Mouse (Mus musculus) hindbrain, embryonic 13.5 days (tissue): ENCODE results near the gene Plagl2. TPM values are rescaled to one million over a fixed set of nuclear protein-coding genes. Genes with fewer than 3 reads are reported as not detected.
"Not testable (repeated sequence)": the region's sequence is repeated elsewhere in the genome, so short reads cannot be mapped to it uniquely, and the experiment has no call there.

Experiments
- ATAC-seq: fragments of 200-750 bp; cut with Nextera tagmentation; 2 replicates; pipeline ENCODE4 v1.8.0; 2017; ENCODE audit warnings: moderate TSS enrichment; ENCODE audit not compliant: low FRiP score
- H3K27ac ChIP-seq: fragments of 300-500 bp; sonication (generic); 2 replicates; pipeline ENCODE4 v1.5.1; 2015; ENCODE audit warnings: inconsistent platforms, mild to moderate bottlenecking, moderate library complexity
- H3K27me3 ChIP-seq: fragments of 300-500 bp; sonication (generic); 2 replicates; pipeline ENCODE4 v1.6.1; 2015; ENCODE audit warnings: mild to moderate bottlenecking, inconsistent platforms
- H3K36me3 ChIP-seq: fragments of 300-500 bp; sonication (generic); 2 replicates; pipeline ENCODE4 v1.6.1; 2015; ENCODE audit warnings: mild to moderate bottlenecking, inconsistent platforms
- H3K4me1 ChIP-seq: fragments of 300-500 bp; sonication (generic); replicated peaks from 2 replicates; pipeline ENCODE4 v1.6.1; 2015; ENCODE audit warnings: inconsistent platforms
- H3K4me2 ChIP-seq: fragments of 300-500 bp; sonication (generic); 2 replicates; pipeline ENCODE4 v1.6.1; 2015; ENCODE audit warnings: inconsistent platforms, mild to moderate bottlenecking, moderate library complexity
- H3K4me3 ChIP-seq: fragments of 300-500 bp; sonication (generic); 2 replicates; pipeline ENCODE4 v1.5.1; 2015; ENCODE audit warnings: mild to moderate bottlenecking, inconsistent platforms
- H3K9ac ChIP-seq: fragments of 300-500 bp; sonication (generic); 2 replicates; pipeline ENCODE4 v1.6.1; 2015; ENCODE audit warnings: mild to moderate bottlenecking, inconsistent platforms
- H3K9me3 ChIP-seq: fragments of 300-500 bp; sonication (generic); 2 replicates; pipeline ENCODE4 v1.6.1; 2016; ENCODE audit warnings: inconsistent platforms
- WGBS: fragments of 180-500 bp; shearing (Covaris S2); methylation state at CpG from one replicate; pipeline ENCODE4 v1.1.7; 2015; 5-methylcytosine and 5-hydroxymethylcytosine counted together
- polyA plus RNA-seq: library from polyadenylated mRNA; unstranded; fragments of >200 nt; fragmentation: Nextera tagmentation; extraction: Ambion mirVana; gene quantifications from 2 replicates; pipeline ENCODE4 v1.2.1, GENCODE M21; 2015

Plagl2 gene
- 7.2 and 8.1 TPM in 2 replicates for polyA plus RNA-seq

DNA sequence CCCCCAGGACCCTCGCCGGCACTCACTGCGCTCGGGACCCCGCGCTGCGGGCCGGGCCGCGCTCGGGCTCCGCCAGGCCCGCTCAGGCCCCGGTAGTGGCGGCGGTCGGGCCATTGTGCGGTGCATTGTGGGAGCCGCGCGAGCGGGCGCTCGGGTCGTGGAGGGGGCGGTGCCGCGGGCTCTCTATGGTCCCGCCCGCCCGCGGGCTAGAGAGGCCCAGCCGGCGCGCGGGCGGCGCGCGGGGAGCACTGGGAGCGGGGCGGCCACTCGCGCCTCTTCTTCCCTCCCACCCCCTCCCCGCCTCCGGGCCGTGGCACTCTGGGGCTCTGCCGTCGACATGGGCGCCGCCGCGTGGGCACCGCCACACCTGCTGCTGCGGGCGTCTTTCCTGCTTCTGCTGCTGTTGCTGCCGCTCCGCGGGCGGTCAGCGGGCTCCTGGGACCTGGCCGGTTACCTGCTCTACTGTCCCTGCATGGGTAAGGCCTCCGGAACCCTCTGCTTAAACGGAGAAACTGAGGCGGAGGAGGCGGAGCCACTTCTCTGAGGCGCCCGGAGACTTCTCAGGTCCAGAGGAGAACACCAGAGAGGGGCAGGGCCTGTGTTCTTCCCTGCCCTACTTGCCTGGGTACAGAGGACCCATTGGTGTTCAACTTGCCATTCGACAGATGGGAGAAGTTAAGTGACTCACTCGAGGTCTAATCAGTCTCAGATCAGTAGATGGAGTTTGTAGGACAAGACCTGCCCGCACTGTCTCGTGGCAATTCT is at the start of gene Plagl2, which contains the start of gene Pofut1:
TSS of gene Plagl2 (minus strand) at position 177 of the 765 bp plus-strand sequence.
TSS of gene Pofut1 (plus strand) at position 284 of the 765 bp plus-strand sequence.
- peak; percentile 97 for ATAC-seq
- H3K27me3 ChIP-seq = no peaks in the 10 kb centered on the region
- H3K4me1 ChIP-seq = peaks cover 64% of the 10 kb centered on the region
- peak within 1 kb of the TSS; percentile 99 for H3K9ac ChIP-seq
- peaks cover 19% of the 10 kb centered on the region; the same call in 1 of the 2 replicates for H3K36me3 ChIP-seq
- H3K9me3 ChIP-seq = no peaks in the 10 kb centered on the region
- peak within 1 kb of the TSS; percentile 90 for H3K27ac ChIP-seq
- peak within 1 kb of the TSS; percentile 96 for H3K4me3 ChIP-seq
- under 1% methylated on average over 68 of the region's 72 CpGs for WGBS
- H3K4me2 ChIP-seq = peak within 1 kb of the TSS; percentile 86

DNA sequence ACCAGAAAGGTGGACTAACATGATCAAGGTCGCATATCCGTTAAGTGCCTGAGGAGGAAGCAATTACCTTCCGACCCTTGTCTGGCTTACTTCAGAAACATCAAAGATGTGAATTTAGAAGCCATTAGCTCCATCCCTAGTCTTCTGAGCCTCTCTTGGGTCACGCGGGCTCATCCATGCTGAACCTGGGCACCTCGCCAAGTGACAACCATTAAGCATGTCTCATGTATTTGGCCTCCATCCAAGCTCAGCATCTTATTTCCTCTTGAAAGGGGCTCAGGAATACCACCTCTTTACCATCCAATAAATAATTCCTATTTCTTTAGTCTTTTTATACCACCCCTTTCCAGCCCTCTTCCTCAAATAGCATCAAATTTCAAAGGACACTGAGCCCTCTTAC is 46.6 kb upstream of the Plagl2 start:
- ATAC-seq = no peak
- H3K4me2 ChIP-seq = no peak overlapping the region
- H3K36me3 ChIP-seq = no peaks in the 10 kb centered on the region
- peaks cover 27% of the 10 kb centered on the region for H3K4me1 ChIP-seq
- H3K9me3 ChIP-seq = no peaks in the 10 kb centered on the region
- H3K9ac ChIP-seq = no peak overlapping the region
- H3K27me3 ChIP-seq = no peaks in the 10 kb centered on the region
- no peak overlapping the region for H3K4me3 ChIP-seq
- 57% methylated on average over 6 of the region's 6 CpGs for WGBS
- peak overlapping the region; percentile 55; the same call in 1 of the 2 replicates for H3K27ac ChIP-seq

DNA sequence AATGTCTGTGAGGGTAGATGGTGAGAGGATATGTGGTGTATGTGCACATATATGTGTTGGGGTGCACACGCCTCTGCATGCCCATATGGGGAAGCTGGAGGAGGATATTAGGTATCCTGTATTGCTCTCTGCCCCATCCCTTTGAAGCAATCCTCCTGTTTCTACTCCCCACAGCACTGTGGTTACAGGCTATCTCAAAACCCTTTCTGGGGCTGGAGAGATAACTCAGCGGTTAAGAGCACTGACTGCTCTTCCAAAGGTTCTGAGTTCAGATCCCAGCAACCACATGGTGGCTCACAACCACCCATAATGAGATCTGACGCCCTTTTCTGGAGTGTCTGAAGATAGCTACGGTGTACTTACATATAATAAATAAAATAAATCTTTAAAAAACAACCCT is 45.3 kb upstream of the Plagl2 start:
- WGBS = 90% methylated on average over 4 of the region's 4 CpGs
- ATAC-seq = no peak
- Histone ChIP-seq H3K4me1 (peaks cover 14% of the 10 kb centered on the region), H3K27ac (no peak overlapping the region), H3K9ac (no peak overlapping the region), H3K4me3 (no peak overlapping the region), H3K36me3 (no peaks in the 10 kb centered on the region), H3K4me2 (no peak overlapping the region), H3K9me3 (no peaks in the 10 kb centered on the region), H3K27me3 (no peaks in the 10 kb centered on the region)

DNA sequence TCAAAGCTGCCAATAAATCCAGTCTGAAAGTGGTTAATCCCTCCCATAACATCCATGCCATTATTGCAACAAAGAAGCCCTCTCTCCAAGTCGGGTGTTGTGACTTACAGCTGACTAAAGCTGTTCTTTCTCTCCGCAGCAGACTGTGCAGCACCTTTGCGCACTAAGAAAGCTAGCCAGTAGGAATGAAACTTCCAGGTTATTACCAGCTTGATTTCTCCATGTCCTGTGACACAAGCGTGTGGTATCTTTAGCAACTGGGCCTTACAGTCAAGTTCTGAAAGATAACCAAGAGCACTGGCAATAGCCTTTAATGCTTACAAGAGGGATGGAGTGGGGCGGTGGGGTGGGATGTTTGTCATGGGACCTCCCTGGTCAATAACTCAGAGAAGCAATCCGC is 42.7 kb upstream of the Plagl2 start:
- WGBS = 93% methylated on average over 6 of the region's 6 CpGs
- H3K4me3 ChIP-seq = no peak overlapping the region
- ATAC-seq = no peak
- H3K4me2 ChIP-seq = no peak overlapping the region
- H3K9me3 ChIP-seq = no peaks in the 10 kb centered on the region
- no peak overlapping the region for H3K27ac ChIP-seq
- no peaks in the 10 kb centered on the region for H3K27me3 ChIP-seq
- peaks cover 9% of the 10 kb centered on the region; the same call in 1 of the 2 replicates for H3K4me1 ChIP-seq
- H3K9ac ChIP-seq = no peak overlapping the region
- no peaks in the 10 kb centered on the region for H3K36me3 ChIP-seq

DNA sequence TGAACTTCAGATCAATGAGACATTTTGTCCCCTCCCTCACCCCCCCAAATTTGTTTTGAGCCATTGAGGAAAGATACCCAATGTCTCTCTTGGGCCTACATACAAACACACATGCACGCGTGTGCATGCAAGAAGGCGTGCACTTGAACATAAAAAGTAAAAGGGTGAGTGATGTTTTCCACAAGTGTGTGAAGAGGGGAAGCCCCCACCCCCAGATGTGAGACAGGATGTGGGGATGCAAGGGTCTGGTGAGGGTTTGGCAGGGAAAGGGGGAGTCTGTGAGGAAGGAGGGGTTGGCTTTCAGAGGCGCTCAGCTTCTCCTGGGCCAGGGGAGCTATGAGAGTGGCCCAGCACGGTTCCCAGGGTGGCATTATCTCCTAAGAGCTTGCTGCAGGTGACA is 37.1 kb upstream of the Plagl2 start:
- no peak overlapping the region for H3K27ac ChIP-seq
- H3K36me3 ChIP-seq = no peaks in the 10 kb centered on the region
- no peak overlapping the region for H3K4me3 ChIP-seq
- no peak overlapping the region for H3K4me2 ChIP-seq
- no peaks in the 10 kb centered on the region for H3K4me1 ChIP-seq
- no peaks in the 10 kb centered on the region for H3K9me3 ChIP-seq
- H3K9ac ChIP-seq = no peak overlapping the region
- WGBS = 84% methylated on average over 5 of the region's 5 CpGs
- H3K27me3 ChIP-seq = no peaks in the 10 kb centered on the region
- no peak for ATAC-seq

DNA sequence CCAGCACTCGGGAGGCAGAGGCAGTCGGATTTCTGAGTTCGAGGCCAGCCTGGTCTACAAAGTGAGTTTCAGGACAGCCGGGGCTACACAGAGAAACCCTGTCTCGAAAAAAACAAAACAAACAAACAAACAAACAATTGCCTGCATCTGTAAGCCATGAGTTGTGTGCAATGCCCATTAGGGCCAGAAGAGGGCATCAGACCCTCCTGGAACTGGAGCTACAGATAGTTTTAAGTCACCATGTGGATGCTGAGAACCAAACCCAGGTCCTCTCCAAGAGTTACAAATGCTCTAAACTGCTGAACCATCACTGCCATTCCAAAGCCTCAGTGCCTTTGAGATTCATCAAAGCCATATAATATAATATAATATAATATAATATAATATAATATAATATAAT is 35.6 kb upstream of the Plagl2 start:
- not testable (repeated sequence) for H3K36me3 ChIP-seq, H3K4me2 ChIP-seq, ATAC-seq, H3K4me1 ChIP-seq, H3K27me3 ChIP-seq, H3K27ac ChIP-seq, H3K4me3 ChIP-seq, H3K9me3 ChIP-seq, H3K9ac ChIP-seq
- WGBS = 98% methylated on average over 5 of the region's 5 CpGs

DNA sequence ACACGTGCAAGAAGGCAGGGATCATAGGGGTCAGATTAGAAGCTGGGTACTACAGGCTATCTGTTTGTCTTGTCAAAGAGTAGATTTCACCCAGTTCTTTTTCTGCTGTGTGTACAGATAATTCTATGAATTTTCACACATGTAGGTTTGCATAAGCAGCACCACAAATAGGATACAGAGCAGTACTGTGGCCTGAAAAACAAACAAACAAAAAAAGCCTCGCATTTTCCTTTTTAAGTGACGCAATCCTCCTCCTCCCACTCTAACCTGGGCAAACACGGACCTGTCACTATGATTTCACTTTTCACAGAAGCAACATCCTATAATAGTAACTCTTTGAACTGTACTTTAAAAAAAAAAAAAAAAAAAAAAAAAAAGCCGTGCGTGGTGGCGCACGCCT is 35.2 kb upstream of the Plagl2 start:
- 95% methylated on average over 8 of the region's 8 CpGs for WGBS
- peaks cover 3% of the 10 kb centered on the region; the same call in 1 of the 2 replicates for H3K4me1 ChIP-seq

DNA sequence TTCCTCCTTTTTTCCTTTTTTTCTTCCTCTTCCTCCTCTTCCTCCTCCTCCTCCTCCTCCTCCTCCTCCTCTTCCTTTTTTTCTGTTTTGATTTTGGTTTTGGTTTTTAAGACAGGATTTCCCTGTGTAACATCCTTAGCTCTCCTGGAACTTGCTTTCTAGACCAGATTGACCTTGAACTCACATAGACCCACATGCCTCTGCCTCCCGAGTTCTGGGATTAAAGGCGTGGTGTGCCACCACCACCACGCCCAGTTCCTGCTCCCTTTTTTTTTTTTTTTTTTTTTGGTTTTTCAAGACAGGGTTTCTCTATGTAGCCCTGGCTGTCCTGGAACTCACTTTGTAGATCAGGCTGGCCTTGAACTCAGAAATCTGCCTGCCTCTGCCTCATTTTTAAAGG is 34.4 kb upstream of the Plagl2 start:
- WGBS = 87% methylated on average over 3 of the region's 3 CpGs
- H3K9me3 ChIP-seq, ATAC-seq: not testable (repeated sequence)

More for the DNA sequence above, 35.2 kb upstream of the Plagl2 start:
- no peak overlapping the region for H3K4me2 ChIP-seq
- no peaks in the 10 kb centered on the region for H3K9me3 ChIP-seq
- no peak overlapping the region for H3K4me3 ChIP-seq
- ATAC-seq = no peak
- no peak overlapping the region for H3K27ac ChIP-seq
- no peak overlapping the region for H3K9ac ChIP-seq
- no peaks in the 10 kb centered on the region for H3K27me3 ChIP-seq
- no peaks in the 10 kb centered on the region for H3K36me3 ChIP-seq

DNA sequence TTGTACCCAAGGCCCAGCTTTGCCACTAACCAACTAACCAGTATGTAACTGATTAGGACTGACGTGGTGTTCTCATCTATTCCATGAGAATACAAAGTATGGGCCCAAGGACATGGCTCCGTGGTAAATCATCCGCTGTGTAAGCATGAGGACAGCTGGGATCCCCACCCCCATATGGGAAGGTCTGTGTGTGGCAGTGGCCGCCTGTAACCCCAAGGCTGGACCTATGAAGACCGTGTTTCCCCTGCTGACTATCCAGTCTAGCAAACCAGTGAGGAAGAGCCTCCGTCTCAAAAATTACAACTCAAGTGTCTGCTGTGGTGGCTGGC is 33.7 kb upstream of the Plagl2 start:
- Histone ChIP-seq H3K9ac (no peak overlapping the region), H3K36me3 (no peaks in the 10 kb centered on the region), H3K4me2 (no peak overlapping the region), H3K4me1 (peaks cover 3% of the 10 kb centered on the region; the same call in 1 of the 2 replicates), H3K27ac (no peak overlapping the region), H3K27me3 (no peaks in the 10 kb centered on the region), H3K4me3 (no peak overlapping the region), H3K9me3 (no peaks in the 10 kb centered on the region)
- WGBS = 85% methylated on average over 6 of the region's 6 CpGs
- no peak for ATAC-seq

More for the DNA sequence above, 34.4 kb upstream of the Plagl2 start:
- not testable (repeated sequence) for H3K27ac ChIP-seq, H3K36me3 ChIP-seq, H3K9ac ChIP-seq, H3K4me2 ChIP-seq, H3K4me1 ChIP-seq, H3K4me3 ChIP-seq, H3K27me3 ChIP-seq

DNA sequence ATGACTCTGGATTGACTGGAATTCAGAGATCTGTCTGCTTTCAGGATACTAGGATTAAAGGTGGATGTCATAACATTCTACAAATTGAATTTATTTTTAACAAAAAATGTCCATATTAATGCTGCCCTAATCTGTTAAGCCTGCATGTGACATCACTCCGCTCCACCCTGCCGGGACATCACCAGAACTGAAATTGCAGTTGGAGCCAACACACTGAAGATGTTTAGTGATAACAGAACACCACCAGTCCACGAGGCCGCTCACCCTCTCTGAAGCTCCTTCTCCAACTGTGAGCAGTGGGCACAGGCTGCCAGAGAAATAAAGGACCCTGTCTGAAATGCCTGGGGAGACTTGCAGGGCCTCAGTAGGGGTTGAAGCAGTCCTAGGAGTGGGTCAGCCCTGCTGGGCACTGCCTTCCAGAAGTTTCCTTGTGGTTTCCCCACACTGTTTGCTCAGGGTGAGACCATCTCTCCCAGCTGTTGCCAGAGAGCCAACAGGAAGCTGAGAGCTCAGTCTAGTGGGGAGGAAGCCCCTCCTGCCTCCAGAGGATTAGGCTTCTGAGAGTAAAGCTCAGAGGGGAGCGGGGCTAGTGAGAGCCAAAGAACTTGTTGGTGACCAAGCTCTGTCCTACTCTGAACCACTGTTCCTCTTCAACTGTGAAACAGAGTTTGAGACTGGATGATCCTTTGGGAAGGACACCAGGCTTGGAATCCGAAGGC is 33.1 kb upstream of the Plagl2 start:
- WGBS = 87% methylated on average over 6 of the region's 6 CpGs
- not testable (repeated sequence) for H3K9ac ChIP-seq, ATAC-seq, H3K27me3 ChIP-seq, H3K36me3 ChIP-seq, H3K4me1 ChIP-seq, H3K27ac ChIP-seq, H3K4me3 ChIP-seq, H3K9me3 ChIP-seq, H3K4me2 ChIP-seq

DNA sequence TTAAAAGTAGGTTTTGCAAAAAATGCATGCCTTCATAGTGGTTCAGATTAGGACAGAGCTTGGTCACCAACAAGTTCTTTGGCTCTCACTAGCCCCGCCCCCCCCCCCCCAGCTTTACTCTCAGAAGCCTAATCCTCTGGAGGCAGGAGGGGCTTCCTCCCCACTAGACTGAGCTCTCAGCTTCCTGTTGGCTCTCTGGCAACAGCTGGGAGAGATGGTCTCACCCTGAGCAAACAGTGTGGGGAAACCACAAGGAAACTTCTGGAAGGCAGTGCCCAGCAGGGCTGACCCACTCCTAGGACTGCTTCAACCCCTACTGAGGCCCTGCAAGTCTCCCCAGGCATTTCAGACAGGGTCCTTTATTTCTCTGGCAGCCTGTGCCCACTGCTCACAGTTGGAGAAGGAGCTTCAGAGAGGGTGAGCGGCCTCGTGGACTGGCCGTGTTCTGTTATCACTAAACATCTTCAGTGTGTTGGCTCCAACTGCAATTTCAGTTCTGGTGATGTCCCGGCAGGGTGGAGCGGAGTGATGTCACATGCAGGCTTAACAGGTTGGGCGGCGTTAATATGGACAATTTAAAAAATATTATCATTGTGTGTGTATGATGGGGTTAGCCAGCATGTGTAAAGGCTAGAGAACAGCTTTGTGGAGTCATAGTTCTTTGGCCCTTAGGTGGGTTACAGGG is 29.1 kb upstream of the Plagl2 start:
- H3K9me3 ChIP-seq, H3K9ac ChIP-seq, H3K27ac ChIP-seq, H3K4me2 ChIP-seq, ATAC-seq, H3K4me3 ChIP-seq, H3K27me3 ChIP-seq, H3K4me1 ChIP-seq: not testable (repeated sequence)
- WGBS = 76% methylated on average over 8 of the region's 8 CpGs
- peaks cover 26% of the 10 kb centered on the region for H3K36me3 ChIP-seq

DNA sequence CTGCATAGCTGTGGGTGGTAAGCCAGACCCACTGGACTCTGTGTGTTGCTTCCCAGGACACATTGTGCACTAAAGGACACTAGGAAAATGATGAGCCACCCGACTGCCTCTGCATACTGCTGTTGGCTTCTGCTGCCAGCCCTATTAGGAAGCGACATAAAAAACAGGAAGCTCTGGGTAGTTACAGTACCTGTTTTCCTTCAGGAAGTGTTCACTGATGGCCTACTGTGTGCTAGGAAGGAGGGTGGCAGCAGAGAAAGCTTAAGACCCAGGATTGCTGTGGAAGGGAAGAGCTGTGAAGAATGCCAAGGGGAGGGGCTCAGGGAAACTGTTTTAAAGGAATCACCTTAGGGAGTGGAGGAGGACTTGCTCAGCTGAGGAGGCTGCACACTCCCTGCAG is 26.1 kb upstream of the Plagl2 start:
- H3K4me2 ChIP-seq = no peak overlapping the region
- no peak overlapping the region for H3K4me3 ChIP-seq
- no peaks in the 10 kb centered on the region for H3K27me3 ChIP-seq
- no peak overlapping the region for H3K9ac ChIP-seq
- peaks cover 55% of the 10 kb centered on the region for H3K36me3 ChIP-seq
- no peak for ATAC-seq
- 94% methylated on average over 2 of the region's 2 CpGs for WGBS
- no peak overlapping the region for H3K27ac ChIP-seq
- 0 out of 2 replicates have a peak, but pooled peaks cover 3% of the 10 kb centered on the region for H3K4me1 ChIP-seq
- H3K9me3 ChIP-seq = no peaks in the 10 kb centered on the region
